Mouse (Mus musculus) MEL (cell line): ENCODE measurements around the gene Nampt. TPM values are rescaled to one million over a fixed set of nuclear protein-coding genes. Genes with fewer than 3 reads are reported as not detected.

Experiments
- DNase-seq: peaks from one replicate; pipeline ENCODE4 v3.0.0; 2011; ENCODE audit warnings: low read depth, low spot score
- H3K27ac ChIP-seq: 2 replicates; pipeline ENCODE4 v1.5.1; 2012; ENCODE audit warnings: low read depth, mild to moderate bottlenecking, control low read depth, low read length, moderate library complexity; ENCODE audit not compliant: control insufficient read depth
- H3K27me3 ChIP-seq, 2 experiments: fragments of 150-350 bp in 1 of 2; sonication (generic) in 1 of 2; 2 replicates each; pipeline ENCODE4 v1.6.1; 2012; ENCODE audit warnings: low read length in 2 of 2, mild to moderate bottlenecking in 2 of 2, improper control_type of control experiment in 1 of 2, moderate library complexity in 1 of 2; ENCODE audit not compliant: insufficient read depth in 2 of 2, control insufficient read depth in 1 of 2
- H3K36me3 ChIP-seq, 2 experiments: 2 replicates each; pipeline ENCODE4 v1.6.1; 2012 to 2014; ENCODE audit warnings: low read length in 2 of 2, improper control_type of control experiment in 1 of 2, inconsistent platforms in 1 of 2, mild to moderate bottlenecking in 1 of 2; ENCODE audit not compliant: insufficient read depth in 2 of 2, control insufficient read depth in 1 of 2
- H3K4me1 ChIP-seq, 2 experiments: fragments of 150-350 bp in 1 of 2; sonication (generic) in 1 of 2; 2 replicates each; pipeline ENCODE4 v1.6.1; 2012; ENCODE audit warnings: low read length in 2 of 2, improper control_type of control experiment in 1 of 2, mild to moderate bottlenecking in 1 of 2; ENCODE audit not compliant: insufficient read depth in 2 of 2, control insufficient read depth in 1 of 2
- H3K4me3 ChIP-seq, 2 experiments: fragments of 150-350 bp in 1 of 2; sonication (generic) in 1 of 2; 2 replicates each; pipeline ENCODE4 v1.5.1; 2012; ENCODE audit warnings: low read depth in 2 of 2, low read length in 2 of 2, mild to moderate bottlenecking in 2 of 2, moderate library complexity in 2 of 2, control low read depth in 1 of 2, improper control_type of control experiment in 1 of 2; ENCODE audit not compliant: control insufficient read depth in 1 of 2, insufficient read depth in 1 of 2
- H3K79me2 ChIP-seq: 2 replicates; pipeline ENCODE4 v1.6.1; 2012; ENCODE audit warnings: mild to moderate bottlenecking, low read length, moderate library complexity; ENCODE audit not compliant: control insufficient read depth, poor library complexity, insufficient read depth
- H3K9ac ChIP-seq: 2 replicates; pipeline ENCODE4 v1.6.1; 2012; ENCODE audit warnings: low read depth, mild to moderate bottlenecking, control low read depth, low read length, moderate library complexity; ENCODE audit not compliant: control insufficient read depth, poor library complexity, severe bottlenecking
- H3K9me3 ChIP-seq: fragments of 150-350 bp; sonication (generic); replicated peaks from 2 replicates; pipeline ENCODE4 v1.6.1; 2012; ENCODE audit warnings: mild to moderate bottlenecking, low read length, improper control_type of control experiment, moderate library complexity; ENCODE audit not compliant: insufficient read depth
- BHLHE40 ChIP-seq: IDR thresholded peaks from 2 replicates; pipeline ENCODE4 v1.6.1; 2012; ENCODE audit warnings: low read depth, mild to moderate bottlenecking, inconsistent platforms, low read length, improper control_type of control experiment, borderline replicate concordance
- CHD2 ChIP-seq: IDR thresholded peaks from 2 replicates; pipeline ENCODE4 v1.6.1; 2011; ENCODE audit warnings: low read length, improper control_type of control experiment
- CTCF ChIP-seq, 3 experiments: IDR thresholded peaks in 2 of 3; conservative IDR thresholded peaks in 1 of 3; 2 replicates each; pipeline ENCODE4 v1.5.1; 2011 to 2012; ENCODE audit warnings: low read length in 3 of 3, low read depth in 2 of 3, mild to moderate bottlenecking in 2 of 3, improper control_type of control experiment in 1 of 3, inconsistent platforms in 1 of 3, mixed read lengths in 1 of 3, moderate library complexity in 1 of 3; ENCODE audit not compliant: control insufficient read depth in 1 of 3, insufficient read depth in 1 of 3, poor library complexity in 1 of 3, severe bottlenecking in 1 of 3
- E2F4 ChIP-seq: IDR thresholded peaks from 2 replicates; pipeline ENCODE4 v1.6.1; 2011; ENCODE audit warnings: low read depth, low read length, improper control_type of control experiment, borderline replicate concordance
- ETS1 ChIP-seq: IDR thresholded peaks from 2 replicates; pipeline ENCODE4 v1.6.1; 2012; ENCODE audit warnings: low read depth, mild to moderate bottlenecking, inconsistent platforms, low read length, improper control_type of control experiment, moderate library complexity
- GATA1 ChIP-seq: IDR thresholded peaks from 2 replicates; pipeline ENCODE4 v1.6.1; 2011; ENCODE audit warnings: low read depth, low read length, improper control_type of control experiment
- HCFC1 ChIP-seq: IDR thresholded peaks from 2 replicates; pipeline ENCODE4 v1.6.1; 2012; ENCODE audit warnings: low read depth, mild to moderate bottlenecking, inconsistent platforms, low read length, improper control_type of control experiment, moderate library complexity
- JUND ChIP-seq: IDR thresholded peaks from 2 replicates; pipeline ENCODE4 v1.6.1; 2011; ENCODE audit warnings: low read depth, mild to moderate bottlenecking, improper control_type of control experiment, low read length
- KAT2A ChIP-seq: conservative IDR thresholded peaks from 2 replicates; pipeline ENCODE4 v1.6.1; 2012; ENCODE audit warnings: low read depth, low read length, improper control_type of control experiment, inconsistent platforms
- MAX ChIP-seq: IDR thresholded peaks from 2 replicates; pipeline ENCODE4 v1.6.1; 2011; ENCODE audit warnings: low read length, improper control_type of control experiment
- MEF2A ChIP-seq: IDR thresholded peaks from 2 replicates; pipeline ENCODE4 v1.6.1; 2014; ENCODE audit warnings: low read depth, mild to moderate bottlenecking, inconsistent platforms, low read length, improper control_type of control experiment; ENCODE audit not compliant: poor library complexity, insufficient replicate concordance, severe bottlenecking; ENCODE audit errors: extremely low read depth
- MXI1 ChIP-seq: IDR thresholded peaks from 2 replicates; pipeline ENCODE4 v1.6.1; 2011; ENCODE audit warnings: mild to moderate bottlenecking, low read depth, low read length, improper control_type of control experiment
- MYB ChIP-seq: IDR thresholded peaks from 2 replicates; pipeline ENCODE4 v1.6.1; 2011; ENCODE audit warnings: mild to moderate bottlenecking, low read depth, low read length, improper control_type of control experiment
- NRF1 ChIP-seq: IDR thresholded peaks from 2 replicates; pipeline ENCODE4 v1.6.1; 2014; ENCODE audit warnings: low read depth, mild to moderate bottlenecking, inconsistent platforms, low read length, improper control_type of control experiment, moderate library complexity; ENCODE audit not compliant: poor library complexity, insufficient read depth, severe bottlenecking
- POLR2A ChIP-seq, 2 experiments: IDR thresholded peaks; 2 replicates each; pipeline ENCODE4 v1.6.1; 2011 to 2012; ENCODE audit warnings: low read length in 2 of 2, mild to moderate bottlenecking in 2 of 2, control low read depth in 1 of 2, improper control_type of control experiment in 1 of 2, low read depth in 1 of 2, moderate library complexity in 1 of 2; ENCODE audit not compliant: control insufficient read depth in 1 of 2, insufficient read depth in 1 of 2, poor library complexity in 1 of 2
- POLR2AphosphoS2 ChIP-seq: IDR thresholded peaks from 2 replicates; pipeline ENCODE4 v1.6.1; 2011; ENCODE audit warnings: low read length, improper control_type of control experiment
- RAD21 ChIP-seq: IDR thresholded peaks from 2 replicates; pipeline ENCODE4 v1.6.1; 2011; ENCODE audit warnings: mild to moderate bottlenecking, low read depth, low read length, improper control_type of control experiment
- SIN3A ChIP-seq: IDR thresholded peaks from 2 replicates; pipeline ENCODE4 v1.6.1; 2012; ENCODE audit warnings: low read length, improper control_type of control experiment, inconsistent platforms
- SMC3 ChIP-seq: IDR thresholded peaks from 2 replicates; pipeline ENCODE4 v1.6.1; 2011; ENCODE audit warnings: low read depth, low read length, improper control_type of control experiment
- TCF12 ChIP-seq: IDR thresholded peaks from 2 replicates; pipeline ENCODE4 v1.6.1; 2014; ENCODE audit warnings: low read depth, mild to moderate bottlenecking, inconsistent platforms, low read length, improper control_type of control experiment, moderate library complexity
- USF2 ChIP-seq, 2 experiments: IDR thresholded peaks; 2 replicates each; pipeline ENCODE4 v1.6.1; 2011 to 2012; ENCODE audit warnings: improper control_type of control experiment in 2 of 2, low read length in 2 of 2, borderline replicate concordance in 1 of 2, inconsistent platforms in 1 of 2, low read depth in 1 of 2, mild to moderate bottlenecking in 1 of 2; ENCODE audit not compliant: insufficient read depth in 1 of 2
- ZC3H11A ChIP-seq: IDR thresholded peaks from 2 replicates; pipeline ENCODE4 v1.6.1; 2012; ENCODE audit warnings: low read depth, mild to moderate bottlenecking, inconsistent platforms, low read length, improper control_type of control experiment
- ZNF384 ChIP-seq: IDR thresholded peaks from 2 replicates; pipeline ENCODE4 v1.6.1; 2012; ENCODE audit warnings: low read depth, mild to moderate bottlenecking, inconsistent platforms, low read length, improper control_type of control experiment
- polyA plus RNA-seq, 2 experiments: library from polyadenylated mRNA; stranded (reverse) in 1 of 2; unstranded in 1 of 2; fragments of >175 nt in 1 of 2; fragments of >200 nt in 1 of 2; gene quantifications; 2 replicates each; pipeline versions ENCODE4 v1.2.1 to v1.2.4; 2012; ENCODE audit warnings: low replicate concordance in 2 of 2, low read depth in 1 of 2; ENCODE audit not compliant: insufficient read length in 2 of 2, insufficient read depth in 1 of 2, missing spikeins in 1 of 2
- total RNA-seq: library from RNA; depleted of rRNA; stranded (reverse); fragments of 300-350 nt; gene quantifications from 2 replicates; pipeline ENCODE4 v1.2.3, GENCODE M21; 2012

The Nampt gene
- total and polyA plus RNA-seq, 3 experiments: 23.0 to 74.6 (median 40.9) TPM

- TF ChIP-seq ETS1 (no peak), CTCF (IDR thresholded peaks at IDR 0.05 in 2 of 3, conservative IDR thresholded peaks at IDR 0.05 in 1 of 3; ENCODE audit: control insufficient read depth in 1 of 3, insufficient read depth in 1 of 3, low read depth in 2 of 3, low read length in 3 of 3, poor library complexity in 1 of 3, severe bottlenecking in 1 of 3) (no peak), KAT2A (no peak), POLR2AphosphoS2 (no peak), MEF2A (no peak), JUND (no peak), MYB (no peak), GATA1 (no peak), ZNF384 (no peak), HCFC1 (no peak), CHD2 (no peak), E2F4 (no peak), MXI1 (no peak), MAX (no peak), TCF12 (no peak), NRF1 (no peak), POLR2A (IDR thresholded peaks at IDR 0.05; ENCODE audit: control insufficient read depth in 1 of 2, insufficient read depth in 1 of 2, low read depth in 1 of 2, low read length in 2 of 2, poor library complexity in 1 of 2) (no peak), USF2 (IDR thresholded peaks at IDR 0.05; ENCODE audit: borderline replicate concordance in 1 of 2, insufficient read depth in 1 of 2, low read depth in 1 of 2, low read length in 2 of 2) (no peak), BHLHE40 (no peak)
Observed at GRCm38 (mm10) chr12:32896496-32896895, 77.2 kb downstream of the Nampt start.

DNA sequence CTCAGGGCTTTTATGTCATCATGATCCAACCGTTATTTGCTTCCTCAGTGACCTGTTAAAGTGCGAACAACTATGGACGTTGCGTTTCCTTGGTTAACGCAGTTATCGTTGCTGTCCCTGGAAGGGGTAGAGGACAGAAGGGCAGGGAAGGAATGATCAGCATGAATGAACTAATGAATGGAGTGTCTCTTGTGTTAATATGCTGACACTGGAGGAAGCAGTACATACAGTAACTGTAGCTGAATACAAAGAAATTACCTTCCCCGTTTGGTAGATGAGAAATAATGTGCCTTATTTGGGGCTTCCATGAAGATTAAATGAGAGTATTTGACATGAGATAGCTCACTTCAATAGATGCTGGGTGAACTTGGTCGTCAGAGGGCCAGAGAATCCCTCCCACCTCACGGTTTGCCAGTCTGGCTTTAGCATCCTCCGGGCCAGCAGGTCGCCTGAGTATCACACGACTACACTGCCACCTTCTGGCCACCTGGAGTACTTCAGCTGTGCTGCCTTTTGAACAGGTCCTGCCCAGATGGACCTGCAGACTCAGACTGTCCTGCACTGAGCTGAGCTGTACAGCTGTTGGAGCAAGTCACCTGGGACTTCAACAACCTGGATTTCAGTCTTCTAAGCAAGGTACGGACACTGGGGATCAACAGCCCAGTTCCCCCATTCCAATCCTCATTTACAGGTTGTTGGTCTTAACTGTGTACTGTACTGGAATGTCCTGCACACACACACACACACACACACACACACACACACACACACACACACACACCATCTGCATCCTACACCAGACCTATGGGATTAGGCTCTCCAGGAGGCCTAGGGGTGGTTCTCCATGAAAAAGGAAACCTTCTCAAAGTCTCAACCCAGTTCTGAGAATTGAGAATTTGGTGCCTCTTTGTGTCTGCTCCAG lies 78.1 kb downstream of the Nampt start:
- H3K4me1 ChIP-seq: peaks cover 0 to 3% of the 10 kb centered on the region in 2 experiments; a peak in 1 of 4 replicates
- no peaks in the 10 kb centered on the region for H3K79me2 ChIP-seq
- no peaks in the 10 kb centered on the region; a peak in 2 of 4 replicates for H3K27me3 ChIP-seq
- no peaks in the 10 kb centered on the region for H3K36me3 ChIP-seq
- TF ChIP-seq RAD21 (peak; percentile 91), CTCF (IDR thresholded peaks at IDR 0.05 in 2 of 3, conservative IDR thresholded peaks at IDR 0.05 in 1 of 3; ENCODE audit: control insufficient read depth in 1 of 3, insufficient read depth in 1 of 3, low read depth in 2 of 3, low read length in 3 of 3, poor library complexity in 1 of 3, severe bottlenecking in 1 of 3) (peak; percentile 88 to 93 (median 91)), ZC3H11A (peak; percentile 88), POLR2AphosphoS2 (no peak), SMC3 (peak; percentile 92), SIN3A (no peak)
- no peak overlapping the region for H3K4me3 ChIP-seq
- H3K27ac ChIP-seq: no peak overlapping the region
- no peaks in the 10 kb centered on the region for H3K9me3 ChIP-seq
- H3K9ac ChIP-seq: no peak overlapping the region
- DNase-seq: peak; percentile 75

More at GRCm38 (mm10) chr12:32896496-32896895, 77.2 kb downstream of the Nampt start:
- no peak for DNase-seq
- H3K79me2 ChIP-seq: no peaks in the 10 kb centered on the region
- H3K4me3 ChIP-seq: no peak overlapping the region
- no peaks in the 10 kb centered on the region; a peak in 2 of 4 replicates for H3K27me3 ChIP-seq
- no peaks in the 10 kb centered on the region for H3K9me3 ChIP-seq
- peaks cover 0 to 3% of the 10 kb centered on the region in 2 experiments; a peak in 1 of 4 replicates for H3K4me1 ChIP-seq
- no peak overlapping the region for H3K9ac ChIP-seq
- H3K36me3 ChIP-seq: no peaks in the 10 kb centered on the region
- H3K27ac ChIP-seq: no peak overlapping the region
